Mouse (Mus musculus): ENCODE measurements at regions not wholly inside any gene's neighbourhood (a gene's known extent, or its start where the extent isn't known, plus 50 kb on each side); places are given as distances from the start of the nearest gene placed in this dataset. TPM values are rescaled to one million over a fixed set of nuclear protein-coding genes. Genes with fewer than 3 reads are reported as not detected.
A peak's percentile ranks its signal among the peaks of the same experiment; 100 is the strongest.

DNA sequence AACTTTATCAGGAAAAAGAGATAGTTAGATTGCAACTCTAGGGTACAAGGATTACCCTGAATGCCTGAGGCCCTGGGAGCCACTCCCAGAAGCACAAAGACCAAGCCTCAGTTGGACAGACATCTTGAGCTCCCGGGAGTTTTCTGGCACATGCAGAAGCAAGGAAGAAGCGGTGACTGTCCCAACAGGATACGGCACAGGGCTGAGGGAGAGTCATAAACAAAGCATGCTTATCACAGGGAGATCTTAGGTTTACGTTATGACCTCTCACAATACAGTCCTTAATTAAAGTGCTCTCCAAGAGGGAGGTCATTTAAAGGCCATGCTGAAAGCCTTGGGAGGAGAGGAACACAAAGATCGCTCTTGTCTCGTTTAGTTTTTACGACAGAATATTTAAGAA lies 143.1 kb downstream of the Gm11361 start:
- 0 out of 2 replicates have a peak overlapping the region, but pooled peaks have one; percentile 2 for H3K4me2 ChIP-seq (ENCODE audit: low read length)
- H3K4me3 ChIP-seq (replicated peaks; ENCODE audit: low read depth, low read length), result no peak overlapping the region
- DNase-seq (ENCODE audit: low spot score) (peak; percentile 67), ATAC-seq (replicated peaks; ENCODE audit: low FRiP score, low read depth) (no peak)
- no peak overlapping the region for H3K27ac ChIP-seq
- H3K9ac ChIP-seq (ENCODE audit: low read depth, low read length), result no peak overlapping the region
- H3K36me3 ChIP-seq (ENCODE audit: insufficient read depth, low read length), result no peaks in the 10 kb centered on the region
- H3K9me3 ChIP-seq (replicated peaks; ENCODE audit: low read length), result no peaks in the 10 kb centered on the region
- 0 out of 2 replicates have a peak, but pooled peaks cover 4% of the 10 kb centered on the region for H3K4me1 ChIP-seq (replicated peaks; ENCODE audit: insufficient read depth, low read length)
- 10% methylated on average over 7 of the region's 7 CpGs for WGBS
- no peak for TF ChIP-seq CTCF (IDR thresholded peaks at IDR 0.05; ENCODE audit: low read depth)
- no peaks in the 10 kb centered on the region for H3K27me3 ChIP-seq (ENCODE audit: insufficient read depth, low read length)

Small RNA genes lying in the stretch of these regions (microRNA-seq; reads per million reads assigned to microRNA genes)
- gene Mir6368, result not detected
